Mouse (Mus musculus) C2C12 (cell line): ENCODE results near the gene Cdk15.

ENCODE experiments used
- CTCF ChIP-seq: IDR thresholded peaks from one replicate; pipeline ENCODE4 v1.5.1; 2011; ENCODE audit not compliant: control insufficient read depth, insufficient read depth, insufficient read length
- FOSL1 ChIP-seq: IDR thresholded peaks from one replicate; pipeline ENCODE4 v1.8.0; 2011; ENCODE audit warnings: mild to moderate bottlenecking, low read length; ENCODE audit not compliant: poor library complexity, insufficient read depth, severe bottlenecking
- MAX ChIP-seq: IDR thresholded peaks from one replicate; pipeline ENCODE4 v1.6.1; 2011; ENCODE audit warnings: mild to moderate bottlenecking, control low read depth
- MYOG ChIP-seq: IDR thresholded peaks from one replicate; pipeline ENCODE4 v1.6.1; 2011; ENCODE audit not compliant: control insufficient read depth, insufficient read length; ENCODE audit errors: extremely low read depth
- USF1 ChIP-seq: IDR thresholded peaks from one replicate; pipeline ENCODE4 v1.6.1; 2011; ENCODE audit warnings: low read depth, mild to moderate bottlenecking, control low read depth, moderate library complexity

DNA sequence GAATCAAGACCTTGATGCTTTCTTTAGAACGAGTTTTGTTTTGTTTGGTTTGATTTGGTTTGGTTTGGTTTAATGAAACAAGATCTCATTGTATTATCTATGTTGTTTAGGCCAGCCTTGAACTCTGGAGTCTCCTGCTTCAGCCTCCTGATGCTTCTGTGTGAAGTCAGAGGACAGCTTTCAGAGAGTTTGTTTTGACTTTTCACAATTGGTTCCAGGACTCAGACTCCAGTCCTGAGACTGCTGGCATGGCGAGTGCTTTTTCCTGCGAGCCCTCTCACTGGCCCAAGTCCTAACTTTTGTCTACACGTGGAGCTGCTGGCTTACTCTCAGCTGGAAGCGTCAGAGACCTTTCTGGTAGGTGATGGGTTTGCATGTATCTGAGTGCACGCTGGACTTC is 128.9 kb downstream of the Cdk15 start:
- TF ChIP-seq CTCF: no peak
- TF ChIP-seq FOSL1: no peak
- TF ChIP-seq MAX: no peak
- no peak for TF ChIP-seq MYOG
- TF ChIP-seq USF1: no peak
